Mouse (Mus musculus): ENCODE results near the gene Kdm6b.

The Kdm6b gene

DNA sequence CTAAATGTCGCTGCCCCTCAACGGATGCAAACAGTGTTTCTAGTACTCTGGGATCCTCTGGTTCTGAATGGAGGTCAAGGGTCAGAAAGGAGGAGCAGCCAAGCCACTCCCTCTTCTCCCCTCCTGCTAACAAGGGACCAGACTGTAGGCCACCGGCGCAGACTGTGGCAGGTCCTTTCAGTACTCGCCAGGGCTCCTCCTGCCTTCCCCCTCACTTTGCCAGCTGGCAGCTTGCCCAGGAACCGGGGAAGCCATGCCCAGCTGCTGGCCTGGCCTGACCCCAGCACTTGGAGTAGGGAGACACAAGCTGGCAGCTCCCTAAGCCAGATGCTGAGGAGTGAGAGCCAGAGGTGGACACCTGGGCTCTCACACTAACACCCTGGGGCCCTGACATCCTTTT lies 48.6 kb downstream of the Kdm6b start:
- DNase-seq: peak; percentile 87

DNA sequence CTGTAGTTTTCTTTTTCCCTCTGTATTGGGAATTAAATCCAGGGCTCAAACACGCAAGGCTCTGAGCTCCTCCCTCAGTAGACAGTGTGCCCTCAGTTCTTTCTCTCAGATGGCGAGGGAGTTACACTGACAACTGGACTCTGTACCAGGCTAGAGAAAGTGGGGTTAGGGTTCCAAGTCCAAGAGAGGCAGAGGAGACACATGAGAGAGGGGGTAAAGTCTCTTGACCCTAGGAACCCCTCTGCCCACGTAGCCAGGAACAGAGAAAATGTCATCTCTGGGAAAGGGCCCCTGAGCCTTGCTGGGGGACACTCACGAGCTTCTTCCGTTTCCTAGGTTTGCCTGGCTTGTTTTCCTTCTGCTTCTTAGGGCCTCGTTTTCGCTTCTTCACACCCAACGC lies 49.1 kb downstream of the Kdm6b start:
- DNase-seq: no peak

DNA sequence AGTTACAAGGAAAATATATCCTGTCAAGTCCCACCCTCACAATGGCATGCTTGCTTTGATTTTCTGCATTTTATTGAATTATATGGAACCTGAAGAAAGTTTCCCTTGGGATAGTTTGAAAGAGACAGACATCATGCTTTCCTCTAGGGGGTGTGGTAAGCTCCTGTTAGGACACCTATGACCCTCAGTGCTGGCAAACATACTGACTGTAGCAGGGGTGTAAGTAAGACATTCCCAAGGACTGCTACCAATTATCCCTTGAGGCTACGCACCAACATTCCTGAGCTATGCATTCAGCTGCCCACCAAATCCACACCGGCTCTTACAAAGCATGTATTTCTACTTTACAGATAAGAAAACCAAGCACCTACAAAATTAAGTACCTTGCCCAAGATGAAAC lies 51.0 kb downstream of the Kdm6b start:
- DNase-seq: no peak

DNA sequence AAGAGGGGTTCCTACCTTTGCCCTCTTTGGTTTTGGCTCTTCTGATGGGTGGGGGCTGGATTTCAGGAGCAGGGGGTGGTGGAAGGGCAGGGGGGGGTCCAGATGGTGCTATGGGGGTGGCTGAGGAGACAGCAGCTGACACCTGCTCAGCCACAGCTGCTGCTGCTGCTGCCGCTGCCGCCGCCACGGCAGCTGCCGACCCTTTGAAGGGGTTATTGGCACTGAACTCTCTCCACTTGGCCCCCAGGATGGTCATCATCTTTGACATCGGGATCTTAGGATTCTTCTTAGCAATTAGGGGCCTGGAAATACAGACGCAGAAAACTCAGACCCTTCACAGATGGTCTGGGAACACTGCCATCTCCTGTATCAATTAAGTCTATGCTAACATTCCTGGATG lies 51.5 kb downstream of the Kdm6b start:
- no peak for DNase-seq

DNA sequence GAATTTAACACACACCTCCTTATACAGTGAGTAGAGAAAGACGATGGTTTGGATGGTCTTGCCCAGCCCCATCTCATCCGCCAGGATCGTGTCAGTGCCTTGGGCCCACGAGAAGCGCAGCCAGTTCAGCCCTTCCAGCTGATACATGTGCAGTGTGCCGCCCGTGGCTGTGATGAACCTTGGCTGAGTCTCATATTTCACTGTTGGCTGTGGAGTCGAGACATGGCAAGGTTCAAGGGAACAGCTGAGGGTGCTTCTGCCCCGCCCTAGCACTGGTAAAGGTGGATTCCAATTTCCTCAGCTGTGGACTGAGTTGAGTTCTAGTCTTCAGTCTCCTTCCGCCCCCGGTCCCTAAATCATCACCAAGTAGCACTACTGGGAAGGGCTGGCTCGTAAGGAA lies 55.8 kb downstream of the Kdm6b start:
- DNase-seq: no peak

DNA sequence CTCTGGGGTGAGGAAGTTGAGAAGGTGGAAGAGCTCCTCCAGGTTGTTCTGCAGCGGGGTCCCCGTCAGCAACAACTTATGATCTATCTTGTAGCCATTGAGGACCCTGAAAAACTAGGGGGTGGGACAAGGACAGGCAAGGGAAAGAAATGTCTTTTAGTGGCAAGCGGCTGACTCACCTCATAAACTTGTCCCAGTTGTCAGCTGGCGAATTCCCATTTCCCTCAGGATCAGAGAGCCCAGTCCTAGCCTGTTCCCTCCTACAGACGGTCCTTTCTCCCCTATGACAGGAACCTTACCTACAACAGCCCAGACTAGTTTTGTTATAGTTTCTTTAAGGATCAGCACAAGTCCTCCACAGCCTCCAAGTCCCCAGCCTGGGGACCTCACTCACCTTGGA lies 56.9 kb downstream of the Kdm6b start:
- no peak for DNase-seq

All from cerebellum, adult 8-10 months (tissue).